Mouse (Mus musculus): ENCODE measurements around the gene Ksr1.

DNA sequence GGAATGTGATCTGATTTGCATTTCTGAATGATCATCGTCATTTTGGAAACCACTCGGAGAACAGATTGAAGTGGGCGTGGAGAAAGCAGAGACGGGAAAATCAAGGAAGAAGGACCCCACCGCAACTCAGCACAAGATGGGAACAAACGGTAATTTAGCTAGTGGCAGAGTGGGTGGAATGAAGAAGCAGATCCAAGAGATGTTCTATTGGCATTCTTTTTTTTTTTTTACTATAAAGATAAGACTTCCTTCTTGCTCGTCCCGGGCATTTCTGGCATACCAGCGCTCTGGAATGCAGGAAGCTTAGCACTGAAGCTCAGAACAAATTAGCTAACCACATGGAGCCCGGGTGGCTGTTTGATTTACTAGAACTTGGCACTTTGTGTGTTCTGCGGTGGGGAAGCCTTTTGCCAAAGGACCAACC lies 63.2 kb downstream of the Ksr1 start:
- TF ChIP-seq MYOG (IDR thresholded peaks at IDR 0.05; ENCODE audit: control insufficient read depth in 1 of 3, insufficient read depth in 1 of 3, insufficient read length in 2 of 3, low read depth in 2 of 3): no peak
- no peak for TF ChIP-seq MYOD1 (IDR thresholded peaks at IDR 0.05; ENCODE audit: control insufficient read depth in 1 of 3, insufficient read length in 2 of 3, low read depth in 2 of 3)
- TF ChIP-seq POLR2AphosphoS2 (IDR thresholded peaks at IDR 0.05; ENCODE audit: insufficient read length, low read depth): no peak
- TF ChIP-seq MAX (IDR thresholded peaks at IDR 0.05; ENCODE audit: low read depth): no peak
- no peak for TF ChIP-seq POLR2A (IDR thresholded peaks at IDR 0.05; ENCODE audit: insufficient read length, low read depth)
- TF ChIP-seq TCF3 (IDR thresholded peaks at IDR 0.05; ENCODE audit: insufficient read length, low read depth): no peak
